Mouse (Mus musculus) skeletal muscle tissue, postnatal 0 days (tissue): ENCODE measurements around the gene Man1b1. TPM values are rescaled to one million over a fixed set of nuclear protein-coding genes. Genes with fewer than 3 reads are reported as not detected.

Experiments used
- polyA plus RNA-seq: library from polyadenylated mRNA; unstranded; fragments of >200 nt; fragmentation: Nextera tagmentation; extraction: Ambion mirVana; gene quantifications from 2 replicates; pipeline ENCODE4 v1.2.1, GENCODE M21; 2015

The Man1b1 gene
- 29.6 and 33.0 TPM in 2 replicates for polyA plus RNA-seq

GRCm38 (mm10) chr2:25332286-25333160 is at the start of gene Man1b1:
Man1b1 (plus strand) TSS chr2:25332338.

GRCm38 (mm10) chr2:25287927-25288649 is 44.0 kb upstream of the Man1b1 start, which contains the start of gene Tmem210:
Tmem210 (plus strand) TSS chr2:25288145.

GRCm38 (mm10) chr2:25289651-25290050 is 42.5 kb upstream of the Man1b1 start, which contains the start of gene Lrrc26:
Lrrc26 (plus strand) TSS chr2:25289915.

GRCm38 (mm10) chr2:25318971-25319773 is 13.0 kb upstream of the Man1b1 start, which contains the start of gene Grin1:
Grin1 (minus strand) TSS chr2:25319187.

GRCm38 (mm10) chr2:25356208-25357079 is 24.3 kb downstream of the Man1b1 start, which contains the start of gene Dpp7:
Dpp7 (minus strand) TSS chr2:25356359.

GRCm38 (mm10) chr2:25365091-25365761 is 33.1 kb downstream of the Man1b1 start, which contains the start of gene Uap1l1:
Uap1l1 (minus strand) TSS chr2:25365682.

GRCm38 (mm10) chr2:25371764-25372643 is 39.9 kb downstream of the Man1b1 start, which contains the start of gene Sapcd2:
Sapcd2 (plus strand) TSS chr2:25372321.

GRCm38 (mm10) chr2:25395721-25396596 is 63.8 kb downstream of the Man1b1 start, which contains the start of gene Entpd2:
Entpd2 (plus strand) TSS chr2:25395874.

GRCm38 (mm10) chr2:25399051-25399450 is 66.9 kb downstream of the Man1b1 start, which contains the start of gene Npdc1:
Npdc1 (plus strand) TSS chr2:25399351.

Other genes starting within 250 kb of the Man1b1 start
- gene Noxa1, start 237.2 kb upstream of the Man1b1 start, polyA plus RNA-seq = 0.17 TPM in 1 of 2 replicates, not detected in the other
- gene Nrarp, start 151.6 kb upstream of the Man1b1 start, polyA plus RNA-seq = 9.5 and 13.8 TPM in 2 replicates
- gene Tor4a, start 135.5 kb upstream of the Man1b1 start, polyA plus RNA-seq = 2.5 and 3.6 TPM in 2 replicates
- 42.2 and 43.2 TPM in 2 replicates for gene Nelfb, start 120.8 kb upstream of the Man1b1 start, polyA plus RNA-seq
- not detected in 2 replicates for gene Stpg3, start 117.7 kb upstream of the Man1b1 start, polyA plus RNA-seq
- 0.19 TPM in 1 of 2 replicates, not detected in the other for gene Fam166a, start 113.6 kb upstream of the Man1b1 start, polyA plus RNA-seq
- gene Tubb4b, start 107.6 kb upstream of the Man1b1 start, polyA plus RNA-seq = 141 and 191 TPM in 2 replicates
- gene Slc34a3, start 98.0 kb upstream of the Man1b1 start, polyA plus RNA-seq = not detected in 2 replicates
- not detected in 2 replicates for gene Rnf224, start 95.6 kb upstream of the Man1b1 start, polyA plus RNA-seq
- 0.50 and 1.5 TPM in 2 replicates for gene Rnf208, start 90.1 kb upstream of the Man1b1 start, polyA plus RNA-seq
- 8.6 TPM in 1 of 2 replicates, not detected in the other for gene Cysrt1, start 89.9 kb upstream of the Man1b1 start, polyA plus RNA-seq
- gene AL732309.1, start 85.5 kb upstream of the Man1b1 start, polyA plus RNA-seq = 1.2 and 2.0 TPM in 2 replicates
- gene Tmem203, start 76.9 kb upstream of the Man1b1 start, polyA plus RNA-seq = 27.2 and 29.6 TPM in 2 replicates
- gene Tprn, start 69.7 kb upstream of the Man1b1 start, polyA plus RNA-seq = 3.0 and 3.9 TPM in 2 replicates
- gene Ssna1, start 59.9 kb upstream of the Man1b1 start, polyA plus RNA-seq = 102 and 122 TPM in 2 replicates
- gene Anapc2, start 59.9 kb upstream of the Man1b1 start, polyA plus RNA-seq = 51.7 and 54.8 TPM in 2 replicates
- not detected in 2 replicates for gene Tmem210, start 44.2 kb upstream of the Man1b1 start, polyA plus RNA-seq
- 0.12 and 0.15 TPM in 2 replicates for gene Lrrc26, start 42.4 kb upstream of the Man1b1 start, polyA plus RNA-seq
- gene Grin1, start 13.2 kb upstream of the Man1b1 start, polyA plus RNA-seq = not detected in 2 replicates
- 8.7 and 10.9 TPM in 2 replicates for gene Dpp7, start 24.0 kb downstream of the Man1b1 start, polyA plus RNA-seq
- 12.4 and 16.8 TPM in 2 replicates for gene Uap1l1, start 33.3 kb downstream of the Man1b1 start, polyA plus RNA-seq
- gene Sapcd2, start 40.0 kb downstream of the Man1b1 start, polyA plus RNA-seq = 5.8 and 6.4 TPM in 2 replicates
- gene Entpd2, start 63.5 kb downstream of the Man1b1 start, polyA plus RNA-seq = 30.8 and 32.7 TPM in 2 replicates
- 19.3 and 28.5 TPM in 2 replicates for gene Npdc1, start 67.0 kb downstream of the Man1b1 start, polyA plus RNA-seq
- 0.06 TPM in 1 of 2 replicates, not detected in the other for gene Fut7, start 90.9 kb downstream of the Man1b1 start, polyA plus RNA-seq
- gene Abca2, start 96.4 kb downstream of the Man1b1 start, polyA plus RNA-seq = 1.2 and 1.6 TPM in 2 replicates
- 1.0 and 6.2 TPM in 2 replicates for gene Clic3, start 124.5 kb downstream of the Man1b1 start, polyA plus RNA-seq
- 56.6 and 62.1 TPM in 2 replicates for gene Paxx, start 128.8 kb downstream of the Man1b1 start, polyA plus RNA-seq
- 11.8 and 13.3 TPM in 2 replicates for gene Ptgds, start 137.7 kb downstream of the Man1b1 start, polyA plus RNA-seq
- not detected in 2 replicates for gene Lcn12, start 161.6 kb downstream of the Man1b1 start, polyA plus RNA-seq
- 56.1 and 56.8 TPM in 2 replicates for gene Fbxw5, start 168.4 kb downstream of the Man1b1 start, polyA plus RNA-seq
- gene C8g, start 169.4 kb downstream of the Man1b1 start, polyA plus RNA-seq = 2.9 and 4.1 TPM in 2 replicates
- gene Traf2, start 214.6 kb downstream of the Man1b1 start, polyA plus RNA-seq = 13.9 and 15.5 TPM in 2 replicates
- gene Edf1, start 225.5 kb downstream of the Man1b1 start, polyA plus RNA-seq = 314 and 359 TPM in 2 replicates
- gene Mamdc4, start 242.5 kb downstream of the Man1b1 start, polyA plus RNA-seq = 0.45 and 0.50 TPM in 2 replicates
- gene Phpt1, start 242.9 kb downstream of the Man1b1 start, polyA plus RNA-seq = 93.0 and 102 TPM in 2 replicates
- 0.18 TPM in 1 of 2 replicates, not detected in the other for gene Ajm1, start 249.4 kb downstream of the Man1b1 start, polyA plus RNA-seq